Mouse (Mus musculus) liver, embryonic 15.5 days (tissue): Measurements from ENCODE around the gene Dlg2. TPM values are rescaled to one million over a fixed set of nuclear protein-coding genes. Genes with fewer than 3 reads are reported as not detected.

Experiments
- ATAC-seq: fragments of 200-750 bp; cut with Nextera tagmentation; 2 replicates; pipeline ENCODE4 v1.8.0; 2017; ENCODE audit warnings: moderate number of reproducible peaks, mild to moderate bottlenecking, moderate library complexity; ENCODE audit not compliant: insufficient read depth
- H3K27ac ChIP-seq: fragments of 300-500 bp; sonication (generic); replicated peaks from 2 replicates; pipeline ENCODE4 v1.5.1; 2015; ENCODE audit warnings: mild to moderate bottlenecking, inconsistent platforms
- H3K27me3 ChIP-seq: fragments of 300-500 bp; sonication (generic); 2 replicates; pipeline ENCODE4 v1.6.1; 2015; ENCODE audit warnings: mild to moderate bottlenecking, inconsistent platforms
- H3K36me3 ChIP-seq: fragments of 300-500 bp; sonication (generic); replicated peaks from 2 replicates; pipeline ENCODE4 v1.6.1; 2015; ENCODE audit warnings: moderate library complexity, mild to moderate bottlenecking, inconsistent platforms
- H3K4me1 ChIP-seq: fragments of 300-500 bp; sonication (generic); replicated peaks from 2 replicates; pipeline ENCODE4 v1.6.1; 2015; ENCODE audit warnings: inconsistent platforms
- H3K4me2 ChIP-seq: fragments of 300-500 bp; sonication (generic); 2 replicates; pipeline ENCODE4 v1.6.1; 2015; ENCODE audit warnings: moderate library complexity, mild to moderate bottlenecking, inconsistent platforms
- H3K4me3 ChIP-seq: fragments of 300-500 bp; sonication (generic); replicated peaks from 2 replicates; pipeline ENCODE4 v1.5.1; 2015; ENCODE audit warnings: mild to moderate bottlenecking, inconsistent platforms
- H3K9ac ChIP-seq: fragments of 300-500 bp; sonication (generic); 2 replicates; pipeline ENCODE4 v1.6.1; 2015; ENCODE audit warnings: moderate library complexity, mild to moderate bottlenecking, inconsistent platforms
- H3K9me3 ChIP-seq: fragments of 300-500 bp; sonication (generic); replicated peaks from 2 replicates; pipeline ENCODE4 v1.6.1; 2016; ENCODE audit warnings: inconsistent platforms
- WGBS: fragments of 180-500 bp; shearing (Covaris S2); methylation state at CpG from one replicate; pipeline ENCODE4 v1.1.7; 2015; ENCODE audit warnings: mixed read lengths; ENCODE audit not compliant: insufficient replicate concordance; 5-methylcytosine and 5-hydroxymethylcytosine counted together
- polyA plus RNA-seq: library from polyadenylated mRNA; unstranded; fragments of >200 nt; fragmentation: Nextera tagmentation; extraction: Ambion mirVana; gene quantifications from 2 replicates; pipeline ENCODE4 v1.2.1, GENCODE M21; 2015

Dlg2 gene
- polyA plus RNA-seq, 1 experiment from 2014 or later, result 0.60 TPM

GRCm38 (mm10) chr7:91943224-91943623 lies 1466.8 kb downstream of the Dlg2 start:
- no peaks in the 10 kb centered on the region for H3K27me3 ChIP-seq
- H3K4me3 ChIP-seq, result no peak overlapping the region
- H3K4me1 ChIP-seq, result no peaks in the 10 kb centered on the region
- H3K27ac ChIP-seq, result no peak overlapping the region
- H3K36me3 ChIP-seq, result no peaks in the 10 kb centered on the region
- no peaks in the 10 kb centered on the region for H3K9me3 ChIP-seq
- 57% methylated on average over 1 of the region's 1 CpGs for WGBS
- no peak overlapping the region for H3K9ac ChIP-seq
- no peak for ATAC-seq
- H3K4me2 ChIP-seq, result no peak overlapping the region

GRCm38 (mm10) chr7:91955584-91955983 lies 1479.1 kb downstream of the Dlg2 start:
- WGBS, result 72% methylated on average over 1 of the region's 1 CpGs
- no peaks in the 10 kb centered on the region for H3K36me3 ChIP-seq

GRCm38 (mm10) chr7:91962956-91963355 lies 1486.5 kb downstream of the Dlg2 start:
- H3K9ac ChIP-seq, result no peak overlapping the region
- WGBS, result 61% methylated on average over 2 of the region's 2 CpGs

More at GRCm38 (mm10) chr7:91955584-91955983, 1479.1 kb downstream of the Dlg2 start:
- Histone ChIP-seq H3K9me3 (no peaks in the 10 kb centered on the region), H3K4me3 (no peak overlapping the region), H3K4me1 (no peaks in the 10 kb centered on the region), H3K27me3 (no peaks in the 10 kb centered on the region), H3K27ac (no peak overlapping the region), H3K4me2 (no peak overlapping the region), H3K9ac (no peak overlapping the region)
- no peak for ATAC-seq

GRCm38 (mm10) chr7:91972970-91973369 lies 1496.5 kb downstream of the Dlg2 start:
- WGBS, result 63% methylated on average over 1 of the region's 1 CpGs
- H3K4me3 ChIP-seq, result no peak overlapping the region
- no peaks in the 10 kb centered on the region for H3K27me3 ChIP-seq
- H3K27ac ChIP-seq, result no peak overlapping the region
- no peaks in the 10 kb centered on the region for H3K9me3 ChIP-seq
- H3K9ac ChIP-seq, result no peak overlapping the region
- no peak for ATAC-seq
- H3K4me2 ChIP-seq, result no peak overlapping the region
- no peaks in the 10 kb centered on the region for H3K4me1 ChIP-seq
- no peaks in the 10 kb centered on the region for H3K36me3 ChIP-seq

More at GRCm38 (mm10) chr7:91962956-91963355, 1486.5 kb downstream of the Dlg2 start:
- Histone ChIP-seq H3K4me3 (no peak overlapping the region), H3K4me1 (no peaks in the 10 kb centered on the region), H3K27ac (no peak overlapping the region), H3K36me3 (no peaks in the 10 kb centered on the region), H3K4me2 (no peak overlapping the region), H3K9me3 (no peaks in the 10 kb centered on the region), H3K27me3 (no peaks in the 10 kb centered on the region)
- no peak for ATAC-seq

GRCm38 (mm10) chr7:92003769-92004455 lies 1527.4 kb downstream of the Dlg2 start:
- Histone ChIP-seq H3K27me3 (no peaks in the 10 kb centered on the region), H3K4me2 (no peak overlapping the region), H3K9ac (no peak overlapping the region), H3K36me3 (no peaks in the 10 kb centered on the region), H3K4me1 (no peaks in the 10 kb centered on the region), H3K4me3 (no peak overlapping the region), H3K9me3 (no peaks in the 10 kb centered on the region), H3K27ac (no peak overlapping the region)
- ATAC-seq, result no peak
- 65% methylated on average over 5 of the region's 5 CpGs for WGBS

GRCm38 (mm10) chr7:92005681-92006425 lies 1529.4 kb downstream of the Dlg2 start:
- H3K4me1 ChIP-seq, result no peaks in the 10 kb centered on the region
- H3K9me3 ChIP-seq, result no peaks in the 10 kb centered on the region
- H3K27ac ChIP-seq, result no peak overlapping the region
- ATAC-seq, result no peak
- H3K36me3 ChIP-seq, result no peaks in the 10 kb centered on the region
- no peak overlapping the region for H3K9ac ChIP-seq
- H3K27me3 ChIP-seq, result no peaks in the 10 kb centered on the region
- H3K4me3 ChIP-seq, result no peak overlapping the region
- no peak overlapping the region for H3K4me2 ChIP-seq
- WGBS, result 63% methylated on average over 4 of the region's 4 CpGs

- no peak for ATAC-seq
- Histone ChIP-seq H3K4me3 (no peak overlapping the region), H3K4me2 (no peak overlapping the region), H3K27ac (no peak overlapping the region), H3K9me3 (no peaks in the 10 kb centered on the region), H3K4me1 (no peaks in the 10 kb centered on the region), H3K36me3 (no peaks in the 10 kb centered on the region), H3K27me3 (no peaks in the 10 kb centered on the region), H3K9ac (no peak overlapping the region)
- 59% methylated on average over 1 of the region's 1 CpGs for WGBS
Observed at GRCm38 (mm10) chr7:92008702-92009101, 1532.2 kb downstream of the Dlg2 start.

GRCm38 (mm10) chr7:92024928-92025327 lies 1548.5 kb downstream of the Dlg2 start:
- no peak overlapping the region for H3K9ac ChIP-seq
- no peaks in the 10 kb centered on the region for H3K27me3 ChIP-seq
- H3K4me2 ChIP-seq, result no peak overlapping the region
- no peaks in the 10 kb centered on the region for H3K36me3 ChIP-seq
- H3K9me3 ChIP-seq, result no peaks in the 10 kb centered on the region
- H3K4me3 ChIP-seq, result no peak overlapping the region
- no peak for ATAC-seq
- H3K4me1 ChIP-seq, result no peaks in the 10 kb centered on the region
- H3K27ac ChIP-seq, result no peak overlapping the region
- WGBS, result 39% methylated on average over 1 of the region's 1 CpGs

GRCm38 (mm10) chr7:92025465-92026056 lies 1549.1 kb downstream of the Dlg2 start:
- Histone ChIP-seq H3K9me3 (no peaks in the 10 kb centered on the region), H3K27ac (no peak overlapping the region), H3K4me1 (no peaks in the 10 kb centered on the region), H3K9ac (no peak overlapping the region), H3K4me2 (no peak overlapping the region), H3K27me3 (no peaks in the 10 kb centered on the region), H3K36me3 (no peaks in the 10 kb centered on the region), H3K4me3 (no peak overlapping the region)
- ATAC-seq, result no peak
- 59% methylated on average over 2 of the region's 2 CpGs for WGBS

GRCm38 (mm10) chr7:92027049-92027448 lies 1550.6 kb downstream of the Dlg2 start:
- Histone ChIP-seq H3K4me1 (no peaks in the 10 kb centered on the region), H3K4me3 (no peak overlapping the region), H3K36me3 (no peaks in the 10 kb centered on the region), H3K4me2 (no peak overlapping the region), H3K9ac (no peak overlapping the region), H3K9me3 (no peaks in the 10 kb centered on the region), H3K27ac (no peak overlapping the region), H3K27me3 (no peaks in the 10 kb centered on the region)
- no peak for ATAC-seq
- WGBS, result 37% methylated on average over 7 of the region's 7 CpGs

- WGBS, result 62% methylated on average over 2 of the region's 2 CpGs
Observed at GRCm38 (mm10) chr7:92034256-92034655, 1557.8 kb downstream of the Dlg2 start.

More at GRCm38 (mm10) chr7:92034256-92034655, 1557.8 kb downstream of the Dlg2 start:
- no peaks in the 10 kb centered on the region for H3K4me1 ChIP-seq
- no peak overlapping the region for H3K9ac ChIP-seq
- H3K9me3 ChIP-seq, result no peaks in the 10 kb centered on the region
- no peaks in the 10 kb centered on the region for H3K36me3 ChIP-seq
- ATAC-seq, result no peak
- no peak overlapping the region for H3K4me2 ChIP-seq
- H3K27me3 ChIP-seq, result no peaks in the 10 kb centered on the region
- no peak overlapping the region for H3K4me3 ChIP-seq
- no peak overlapping the region for H3K27ac ChIP-seq
